Mouse (Mus musculus) embryonic facial prominence, embryonic 14.5 days (tissue): ENCODE data around the gene Cln6. TPM values are rescaled to one million over a fixed set of nuclear protein-coding genes. Genes with fewer than 3 reads are reported as not detected.

Source experiments
- ATAC-seq: fragments of 200-750 bp; cut with Nextera tagmentation; 2 replicates; pipeline ENCODE4 v1.8.0; 2017; ENCODE audit warnings: low read depth, moderate number of reproducible peaks, moderate TSS enrichment
- DNase-seq: peaks from one replicate; pipeline ENCODE4 v3.0.0-alpha.2; 2015; ENCODE audit warnings: low spot score
- H3K27ac ChIP-seq: fragments of 300-500 bp; sonication (generic); replicated peaks from 2 replicates; pipeline ENCODE4 v1.5.1; 2014; ENCODE audit warnings: low read depth, mild to moderate bottlenecking, low read length, moderate library complexity
- H3K27me3 ChIP-seq: fragments of 300-500 bp; sonication (generic); replicated peaks from 2 replicates; pipeline ENCODE4 v1.6.1; 2014; ENCODE audit warnings: low read length; ENCODE audit not compliant: control insufficient read depth, insufficient read depth
- H3K36me3 ChIP-seq: fragments of 300-500 bp; sonication (generic); 2 replicates; pipeline ENCODE4 v1.6.1; 2014; ENCODE audit warnings: low read length, mixed read lengths; ENCODE audit not compliant: control insufficient read depth, insufficient read depth
- H3K4me1 ChIP-seq: fragments of 300-500 bp; sonication (generic); 2 replicates; pipeline ENCODE4 v1.6.1; 2014; ENCODE audit warnings: antibody characterized with exemption, low read length; ENCODE audit not compliant: control insufficient read depth, insufficient read depth
- H3K4me2 ChIP-seq: fragments of 300-500 bp; sonication (generic); 2 replicates; pipeline ENCODE4 v1.6.1; 2014; ENCODE audit warnings: low read depth, mild to moderate bottlenecking, low read length, moderate library complexity, mixed read lengths
- H3K4me3 ChIP-seq: fragments of 300-500 bp; sonication (generic); 2 replicates; pipeline ENCODE4 v1.5.1; 2014; ENCODE audit warnings: low read depth, mild to moderate bottlenecking, low read length
- H3K9ac ChIP-seq: fragments of 300-500 bp; sonication (generic); 2 replicates; pipeline ENCODE4 v1.6.1; 2014; ENCODE audit warnings: low read depth, mild to moderate bottlenecking, low read length, moderate library complexity, mixed read lengths
- H3K9me3 ChIP-seq: fragments of 300-500 bp; sonication (generic); 2 replicates; pipeline ENCODE4 v1.6.1; 2016; ENCODE audit warnings: low read length; ENCODE audit not compliant: control insufficient read depth
- WGBS: fragments of 180-500 bp; shearing (Covaris S2); extraction: QIAGEN DNeasy Blood & Tissue Kit; methylation state at CpG from one replicate; pipeline ENCODE4 v1.1.7; 2014; 5-methylcytosine and 5-hydroxymethylcytosine counted together
- polyA plus RNA-seq: library from polyadenylated mRNA; unstranded; fragments of >200 nt; fragmentation: Nextera tagmentation; extraction: Ambion mirVana; gene quantifications from 2 replicates; pipeline ENCODE4 v1.2.1, GENCODE M21; 2014

Cln6 gene
- polyA plus RNA-seq, 1 experiment from 2014 or later = 19.0 TPM

- Histone ChIP-seq H3K4me3 (no peak overlapping the region), H3K27me3 (no peaks in the 10 kb centered on the region), H3K27ac (no peak overlapping the region; the same call in 1 of the 2 replicates), H3K9ac (no peak overlapping the region), H3K9me3 (no peaks in the 10 kb centered on the region), H3K4me2 (no peak overlapping the region), H3K36me3 (no peaks in the 10 kb centered on the region), H3K4me1 (peaks cover 3% of the 10 kb centered on the region; the same call in 1 of the 2 replicates)
- DNase-seq (no peak), ATAC-seq (no peak)
- 12% methylated on average over 9 of the region's 9 CpGs for WGBS
These were observed 12.7 kb upstream of the Cln6 start for GRCm38 (mm10) chr9:62825791-62826393.

DNA sequence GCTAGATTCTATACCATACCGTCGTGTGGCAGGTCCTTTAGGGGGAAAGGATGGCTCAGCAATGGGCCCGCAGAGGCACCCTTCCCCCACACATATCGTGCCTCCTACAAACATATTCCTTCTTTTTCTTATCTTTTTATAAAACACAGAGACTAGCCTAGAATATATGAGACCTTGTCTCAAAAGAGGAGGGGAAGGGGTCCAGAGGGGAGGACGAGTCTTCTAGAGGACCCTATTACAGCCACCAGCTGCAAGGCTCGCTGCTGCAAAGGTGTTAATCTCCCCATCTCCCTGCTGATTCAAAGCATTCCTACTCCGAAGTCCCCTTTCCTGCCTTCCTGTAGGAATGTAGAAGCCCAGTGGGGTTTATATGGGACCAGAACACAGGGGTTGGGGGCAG is 12.1 kb upstream of the Cln6 start:
- H3K27ac ChIP-seq = no peak overlapping the region
- DNase-seq (no peak), ATAC-seq (no peak)
- no peaks in the 10 kb centered on the region for H3K36me3 ChIP-seq
- no peak overlapping the region for H3K9ac ChIP-seq
- no peaks in the 10 kb centered on the region for H3K9me3 ChIP-seq
- 7% methylated on average over 7 of the region's 7 CpGs for WGBS
- no peaks in the 10 kb centered on the region for H3K27me3 ChIP-seq
- no peak overlapping the region for H3K4me3 ChIP-seq
- no peak overlapping the region for H3K4me2 ChIP-seq
- peaks cover 3% of the 10 kb centered on the region; the same call in 1 of the 2 replicates for H3K4me1 ChIP-seq

DNA sequence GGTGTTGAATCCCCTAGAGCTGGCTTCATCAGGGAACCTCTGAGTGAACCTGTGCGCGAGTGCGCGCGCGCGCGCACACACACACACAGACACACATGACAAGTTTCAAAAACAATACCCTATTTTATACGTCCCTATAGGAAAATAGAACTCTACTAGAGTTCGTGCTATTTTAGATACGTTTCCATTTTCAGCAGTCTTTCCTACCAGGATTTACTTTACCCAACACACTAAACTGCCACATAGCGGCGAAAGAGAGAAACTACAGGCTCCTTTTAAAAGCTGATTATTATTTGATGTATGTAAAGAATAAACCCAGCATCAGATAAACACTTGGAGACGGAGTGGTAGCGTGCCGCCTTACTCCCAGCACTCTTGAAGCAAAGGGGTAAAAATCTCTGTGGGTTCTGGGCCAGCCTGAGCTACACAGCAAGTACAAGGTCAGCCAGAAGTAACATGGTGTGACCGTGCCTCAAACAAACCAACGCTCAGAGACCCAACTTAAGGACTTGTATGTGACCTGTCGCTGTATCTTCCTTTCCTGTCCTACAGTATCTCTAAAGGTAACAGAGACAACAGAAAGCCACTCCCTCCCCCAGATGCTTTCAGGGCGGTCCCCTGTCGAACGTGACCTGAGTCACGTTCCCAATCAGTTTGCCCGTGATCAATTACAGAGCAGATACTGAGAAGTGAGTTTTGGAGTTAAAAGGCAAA is 10.5 kb upstream of the Cln6 start:
- Histone ChIP-seq H3K4me3 (peak overlapping the region; percentile 34), H3K27ac (peak overlapping the region; percentile 30), H3K9ac (no peak overlapping the region), H3K4me2 (peak overlapping the region; percentile 52), H3K9me3 (no peaks in the 10 kb centered on the region), H3K27me3 (no peaks in the 10 kb centered on the region), H3K4me1 (peaks cover 3% of the 10 kb centered on the region; the same call in 1 of the 2 replicates), H3K36me3 (no peaks in the 10 kb centered on the region)
- peak; percentile 81 for DNase-seq
- ATAC-seq = no peak; the same call in 1 of the 2 replicates
- 7% methylated on average over 24 of the region's 24 CpGs for WGBS

- H3K27me3 ChIP-seq = no peaks in the 10 kb centered on the region
- H3K9me3 ChIP-seq = no peaks in the 10 kb centered on the region
- peak overlapping the region; percentile 30 for H3K27ac ChIP-seq
- peak overlapping the region; percentile 52 for H3K4me2 ChIP-seq
- peak; percentile 95 for ATAC-seq
- H3K9ac ChIP-seq = no peak overlapping the region
- H3K4me1 ChIP-seq = peaks cover 3% of the 10 kb centered on the region; the same call in 1 of the 2 replicates
- no peaks in the 10 kb centered on the region for H3K36me3 ChIP-seq
- WGBS = under 1% methylated on average over 20 of the region's 23 CpGs
- H3K4me3 ChIP-seq = peak overlapping the region; percentile 34
- peak; percentile 98 for DNase-seq
These were observed 9.9 kb upstream of the Cln6 start for GRCm38 (mm10) chr9:62828662-62829086.

DNA sequence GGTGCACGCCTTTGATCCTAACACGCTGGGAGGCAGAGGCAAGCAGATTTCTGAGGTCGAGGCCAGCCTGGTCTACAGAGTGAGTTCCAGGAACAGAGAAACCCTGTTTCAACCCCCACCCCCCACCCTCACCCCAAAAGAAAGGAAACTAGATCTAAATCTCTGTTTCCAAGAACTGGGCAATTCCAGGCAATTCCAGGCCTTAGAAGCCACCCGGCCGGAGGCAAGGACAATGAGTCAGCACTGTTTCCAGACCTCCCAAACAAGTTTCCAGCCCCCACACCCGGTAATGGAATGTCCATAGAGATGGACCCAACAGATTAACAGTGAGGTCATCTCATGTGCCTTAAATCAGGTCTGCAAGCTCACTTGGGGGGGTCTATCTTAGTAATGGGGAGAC is 8.7 kb upstream of the Cln6 start:
- 77% methylated on average over 6 of the region's 6 CpGs for WGBS
- no peak for ATAC-seq
- no peak overlapping the region for H3K27ac ChIP-seq

DNA sequence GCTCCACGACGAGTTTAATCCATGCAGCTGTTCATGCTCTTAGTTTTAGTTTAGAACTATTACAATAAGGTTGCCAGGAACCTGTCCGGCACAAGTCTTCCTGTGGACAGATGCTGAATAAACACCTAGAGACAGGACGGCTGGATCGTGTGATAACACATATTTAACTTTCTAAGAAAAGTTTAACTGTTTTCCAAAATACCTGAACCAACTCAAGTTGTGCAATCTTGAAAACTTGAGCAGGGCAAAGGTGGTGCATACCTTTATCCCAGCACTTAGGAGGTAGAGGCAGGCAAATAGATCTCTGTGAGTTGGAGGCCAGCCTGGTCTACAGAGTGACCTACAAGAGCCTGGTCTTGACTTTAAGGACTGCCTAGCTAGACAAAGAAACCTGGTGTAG is 3.7 kb upstream of the Cln6 start:
- Histone ChIP-seq H3K9me3 (no peaks in the 10 kb centered on the region), H3K9ac (no peak overlapping the region), H3K4me3 (no peak overlapping the region), H3K4me1 (peaks cover 11% of the 10 kb centered on the region), H3K36me3 (no peaks in the 10 kb centered on the region), H3K27me3 (no peaks in the 10 kb centered on the region), H3K4me2 (no peak overlapping the region), H3K27ac (no peak overlapping the region)
- ATAC-seq = no peak
- WGBS = 74% methylated on average over 5 of the region's 5 CpGs
- no peak for DNase-seq

More for the DNA sequence above, 8.7 kb upstream of the Cln6 start:
- Histone ChIP-seq H3K9me3 (no peaks in the 10 kb centered on the region), H3K4me1 (peaks cover 3% of the 10 kb centered on the region; the same call in 1 of the 2 replicates), H3K9ac (no peak overlapping the region), H3K4me3 (no peak overlapping the region), H3K36me3 (no peaks in the 10 kb centered on the region), H3K4me2 (no peak overlapping the region), H3K27me3 (no peaks in the 10 kb centered on the region)
- no peak for DNase-seq

DNA sequence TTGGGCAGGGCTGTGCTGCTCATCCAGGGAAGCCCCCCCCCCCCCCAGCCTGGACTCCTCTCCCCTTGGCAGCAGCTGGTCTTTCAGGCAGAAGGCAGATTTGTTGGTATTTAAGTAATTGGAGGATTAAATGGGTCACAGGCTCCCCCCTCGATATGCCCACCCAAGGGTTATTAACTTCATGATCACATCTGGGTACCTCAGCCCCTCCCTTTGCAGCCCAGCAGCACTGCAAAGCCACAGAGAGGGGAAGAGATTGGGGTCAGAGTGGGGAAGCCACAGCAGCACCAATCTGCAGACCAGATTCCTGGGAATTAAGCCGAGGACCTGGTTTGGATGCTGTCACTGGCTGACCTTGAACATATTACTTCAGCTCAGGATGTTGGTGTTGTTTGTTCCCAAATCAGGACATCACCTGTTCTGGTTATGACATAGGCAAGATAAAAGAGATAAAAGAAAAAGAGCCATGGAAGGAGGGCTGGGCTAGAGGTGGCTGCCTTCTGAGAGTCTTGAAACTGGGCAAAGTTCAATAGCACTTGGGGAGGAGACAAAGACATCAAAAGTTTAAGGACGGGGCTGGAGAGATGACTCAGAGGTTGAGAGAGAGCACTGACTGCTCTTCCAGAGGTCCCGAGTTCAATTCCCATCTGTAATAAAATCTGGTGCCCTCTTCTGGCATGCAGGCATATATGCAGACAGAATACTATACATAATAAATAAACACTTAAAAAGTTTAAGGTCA is 2.7 kb upstream of the Cln6 start:
- Histone ChIP-seq H3K4me2 (no peak overlapping the region), H3K27me3 (no peaks in the 10 kb centered on the region), H3K9ac (no peak overlapping the region), H3K4me1 (peaks cover 11% of the 10 kb centered on the region), H3K36me3 (no peaks in the 10 kb centered on the region), H3K27ac (no peak overlapping the region), H3K4me3 (no peak overlapping the region), H3K9me3 (no peaks in the 10 kb centered on the region)
- no peak for DNase-seq
- 36% methylated on average over 4 of the region's 4 CpGs for WGBS
- no peak for ATAC-seq

DNA sequence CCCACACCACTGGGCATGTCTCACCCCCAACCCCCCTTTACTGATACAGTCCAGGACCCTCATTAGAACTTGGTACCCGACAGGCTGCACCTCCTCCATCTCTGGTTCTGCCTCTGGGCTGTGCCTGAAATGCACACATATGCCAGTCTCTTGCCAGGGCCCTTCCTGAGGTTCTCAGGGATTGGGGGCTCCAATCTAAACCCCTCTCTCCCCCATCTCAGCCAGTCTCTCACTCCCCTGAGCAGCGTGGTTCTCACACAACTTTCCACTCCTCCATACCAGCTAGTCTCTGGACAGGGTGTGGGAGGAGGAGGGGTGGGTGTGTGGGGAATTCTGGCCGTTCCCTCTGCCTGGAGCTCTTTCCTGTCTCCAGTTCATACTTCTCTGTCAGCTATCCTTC is 974 bp upstream of the Cln6 start:
- Histone ChIP-seq H3K4me2 (no peak overlapping the region; the same call in 1 of the 2 replicates), H3K27ac (0 out of 2 replicates have a peak overlapping the region, but pooled peaks have one; percentile 35), H3K9ac (no peak overlapping the region), H3K4me1 (peaks cover 11% of the 10 kb centered on the region), H3K4me3 (no peak overlapping the region), H3K9me3 (no peaks in the 10 kb centered on the region), H3K27me3 (no peaks in the 10 kb centered on the region), H3K36me3 (no peaks in the 10 kb centered on the region)
- no peak for ATAC-seq
- WGBS = 52% methylated on average over 3 of the region's 3 CpGs
- DNase-seq = no peak
